Mouse (Mus musculus): Measurements from ENCODE around the gene Zfp978. TPM values are rescaled to one million over a fixed set of nuclear protein-coding genes. Genes with fewer than 3 reads are reported as not detected.
"Not testable (repeated sequence)": the region's sequence is repeated elsewhere in the genome, so short reads cannot be mapped to it uniquely, and the experiment has no call there.

Zfp978 gene
- total and polyA plus RNA-seq, 3 experiments = 0.60 TPM; not detected in 2

DNA sequence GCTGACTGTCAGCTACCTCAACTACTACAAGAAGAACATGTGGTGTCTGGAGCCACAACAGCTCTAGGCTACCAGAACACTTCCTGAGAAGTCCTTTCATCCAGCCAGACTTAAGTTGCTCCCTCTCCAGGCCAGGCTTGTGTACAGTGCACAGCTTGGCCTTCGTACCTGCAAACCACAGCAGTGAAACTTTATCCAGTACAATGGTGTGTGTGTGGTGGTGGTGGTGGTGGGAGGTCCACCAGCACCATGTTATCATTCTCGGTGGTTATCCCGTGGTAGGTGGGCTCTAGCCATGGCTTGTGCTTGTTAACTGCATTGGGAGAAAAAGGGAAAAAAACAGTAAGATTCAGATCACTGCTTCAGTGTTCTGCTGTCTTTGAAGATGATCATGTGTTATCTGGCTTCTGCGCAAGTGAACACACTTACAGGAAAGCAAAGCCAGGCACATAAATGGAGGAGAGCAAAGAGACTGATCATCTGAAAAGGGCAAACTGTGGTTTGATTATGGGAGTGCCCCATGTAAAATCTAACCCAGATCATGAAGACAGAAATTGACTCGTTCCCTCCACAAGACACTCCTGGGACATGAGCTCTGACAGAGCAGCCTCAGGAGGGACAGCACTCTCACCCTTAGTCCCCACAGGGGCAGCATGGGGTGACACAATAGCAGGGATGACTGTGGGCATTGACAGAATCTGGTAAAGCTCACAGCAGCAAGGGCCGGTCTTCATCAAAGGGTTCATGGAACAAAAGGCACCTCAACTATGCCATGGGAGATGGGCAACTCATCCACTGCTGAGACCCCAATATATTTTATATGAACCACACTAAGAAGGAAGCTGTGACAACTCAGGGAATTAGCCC lies 17.8 kb upstream of the Zfp978 start:
- H3K4me3 ChIP-seq (ENCODE audit: low read depth, low read length); DNase-seq (ENCODE audit: low spot score); H3K4me1 ChIP-seq (ENCODE audit: insufficient read depth, low read depth, low read length); H3K27me3 ChIP-seq (ENCODE audit: insufficient read depth, low read length); H3K36me3 ChIP-seq (replicated peaks): not testable (repeated sequence)
- peaks cover 23% of the 10 kb centered on the region for H3K9me3 ChIP-seq (replicated peaks)
- peak; percentile 49 for ATAC-seq (ENCODE audit: extremely low read depth, insufficient number of reproducible peaks, low FRiP score, poor library complexity, severe bottlenecking)

GRCm38 (mm10) chr4:147345061-147345554 lies 16.0 kb upstream of the Zfp978 start:
- not testable (repeated sequence) for H3K4me1 ChIP-seq (ENCODE audit: insufficient read depth, low read depth, low read length); H3K27me3 ChIP-seq (ENCODE audit: insufficient read depth, low read length); H3K4me3 ChIP-seq (ENCODE audit: low read depth, low read length); ATAC-seq (ENCODE audit: extremely low read depth, insufficient number of reproducible peaks, low FRiP score, poor library complexity, severe bottlenecking); H3K36me3 ChIP-seq (replicated peaks); DNase-seq (ENCODE audit: low spot score)
- peaks cover 26% of the 10 kb centered on the region for H3K9me3 ChIP-seq (replicated peaks)

GRCm38 (mm10) chr4:147346361-147347035 lies 14.6 kb upstream of the Zfp978 start:
- H3K36me3 ChIP-seq (replicated peaks); H3K27me3 ChIP-seq (ENCODE audit: insufficient read depth, low read length); H3K4me3 ChIP-seq (ENCODE audit: low read depth, low read length); H3K4me1 ChIP-seq (ENCODE audit: insufficient read depth, low read depth, low read length); DNase-seq (ENCODE audit: low spot score); ATAC-seq (ENCODE audit: extremely low read depth, insufficient number of reproducible peaks, low FRiP score, poor library complexity, severe bottlenecking): not testable (repeated sequence)
- H3K9me3 ChIP-seq (replicated peaks) = peaks cover 28% of the 10 kb centered on the region

GRCm38 (mm10) chr4:147347300-147347699 lies 13.8 kb upstream of the Zfp978 start:
- DNase-seq (ENCODE audit: low spot score); H3K4me1 ChIP-seq (ENCODE audit: insufficient read depth, low read depth, low read length); H3K27me3 ChIP-seq (ENCODE audit: insufficient read depth, low read length); H3K36me3 ChIP-seq (replicated peaks); H3K4me3 ChIP-seq (ENCODE audit: low read depth, low read length); ATAC-seq (ENCODE audit: extremely low read depth, insufficient number of reproducible peaks, low FRiP score, poor library complexity, severe bottlenecking): not testable (repeated sequence)
- peaks cover 28% of the 10 kb centered on the region for H3K9me3 ChIP-seq (replicated peaks)

DNA sequence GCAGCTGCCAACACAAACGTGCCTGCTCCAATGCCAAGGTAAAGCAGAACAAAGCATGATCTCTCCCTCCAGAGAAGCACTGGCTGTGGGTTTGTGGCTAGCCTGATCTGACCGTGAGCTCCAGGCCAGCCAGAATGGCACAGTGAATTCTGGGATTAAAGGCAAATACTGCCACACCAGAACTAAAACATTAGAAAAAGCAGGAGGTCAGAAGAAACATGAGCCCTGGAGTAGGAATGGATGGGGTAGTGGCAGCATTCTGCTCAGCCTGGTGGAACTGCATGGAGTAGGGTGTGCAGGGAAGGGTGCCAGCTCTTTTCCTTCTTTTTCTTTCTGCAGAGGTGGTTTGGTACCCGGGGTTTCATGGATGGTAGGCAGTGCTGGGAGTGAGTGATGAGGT lies 13.2 kb upstream of the Zfp978 start:
- DNase-seq (ENCODE audit: low spot score); H3K36me3 ChIP-seq (replicated peaks); H3K4me1 ChIP-seq (ENCODE audit: insufficient read depth, low read depth, low read length); H3K27me3 ChIP-seq (ENCODE audit: insufficient read depth, low read length); H3K4me3 ChIP-seq (ENCODE audit: low read depth, low read length); ATAC-seq (ENCODE audit: extremely low read depth, insufficient number of reproducible peaks, low FRiP score, poor library complexity, severe bottlenecking): not testable (repeated sequence)
- H3K9me3 ChIP-seq (replicated peaks) = peaks cover 29% of the 10 kb centered on the region

DNA sequence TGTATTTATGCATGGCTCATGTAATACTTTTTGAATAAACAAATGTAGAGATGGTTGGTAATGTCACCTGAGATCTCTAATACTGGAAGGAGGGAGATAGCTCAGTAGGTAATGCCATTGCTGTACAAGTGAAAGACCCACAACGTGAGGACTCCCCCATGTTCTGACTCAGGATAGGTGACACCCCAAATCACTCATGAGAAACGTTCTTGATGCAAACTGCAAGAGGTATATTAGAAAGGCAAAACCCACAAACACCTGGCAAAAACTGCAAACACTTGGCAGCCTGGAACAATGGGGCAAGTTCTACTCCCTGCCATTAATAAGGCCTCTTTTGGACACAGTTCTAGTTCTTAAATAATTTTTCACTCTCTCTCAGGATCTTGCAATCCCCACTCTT lies 12.7 kb upstream of the Zfp978 start:
- H3K27me3 ChIP-seq (ENCODE audit: insufficient read depth, low read length); H3K36me3 ChIP-seq (replicated peaks); H3K4me3 ChIP-seq (ENCODE audit: low read depth, low read length); ATAC-seq (ENCODE audit: extremely low read depth, insufficient number of reproducible peaks, low FRiP score, poor library complexity, severe bottlenecking); H3K4me1 ChIP-seq (ENCODE audit: insufficient read depth, low read depth, low read length); DNase-seq (ENCODE audit: low spot score): not testable (repeated sequence)
- peaks cover 26% of the 10 kb centered on the region for H3K9me3 ChIP-seq (replicated peaks)

DNA sequence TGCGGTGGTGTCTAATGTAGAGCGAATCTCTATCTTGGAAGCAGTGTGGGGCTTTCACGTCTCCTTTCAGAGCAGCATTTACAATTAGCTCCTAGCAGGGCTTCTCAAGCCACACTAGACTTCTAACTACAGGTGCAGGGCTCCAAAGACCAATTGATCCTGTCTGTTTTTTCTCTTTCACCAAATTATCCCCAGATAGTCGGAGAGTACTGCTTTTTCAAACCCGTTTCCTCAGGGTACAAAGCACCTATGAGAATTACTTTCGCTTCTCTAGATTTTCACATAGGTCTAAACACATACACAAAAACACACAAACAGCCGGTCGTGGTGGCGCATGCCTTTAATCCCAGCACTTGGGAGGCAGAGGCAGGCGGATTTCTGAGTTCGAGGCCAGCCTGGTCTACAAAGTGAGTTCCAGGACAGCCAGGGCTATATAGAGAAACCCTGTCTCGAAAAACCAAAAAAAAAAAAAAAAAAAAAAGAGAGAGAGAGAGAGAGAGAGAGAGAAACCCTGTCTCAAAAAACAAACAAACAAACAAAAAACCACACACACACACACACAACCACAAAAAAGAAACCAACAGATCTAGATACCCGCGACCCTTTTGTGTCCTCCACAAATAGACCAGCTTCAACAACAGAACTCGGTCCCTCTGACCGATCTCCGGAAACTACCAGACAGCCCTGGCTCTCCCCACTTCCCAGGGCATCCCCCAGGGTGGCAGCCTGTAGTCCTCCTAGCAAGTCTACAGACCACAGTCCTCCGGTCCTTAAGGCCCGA lies 12.0 kb upstream of the Zfp978 start:
- H3K4me3 ChIP-seq (ENCODE audit: low read depth, low read length); DNase-seq (ENCODE audit: low spot score); ATAC-seq (ENCODE audit: extremely low read depth, insufficient number of reproducible peaks, low FRiP score, poor library complexity, severe bottlenecking); H3K27me3 ChIP-seq (ENCODE audit: insufficient read depth, low read length); H3K4me1 ChIP-seq (ENCODE audit: insufficient read depth, low read depth, low read length); H3K36me3 ChIP-seq (replicated peaks): not testable (repeated sequence)
- H3K9me3 ChIP-seq (replicated peaks) = peaks cover 23% of the 10 kb centered on the region

DNA sequence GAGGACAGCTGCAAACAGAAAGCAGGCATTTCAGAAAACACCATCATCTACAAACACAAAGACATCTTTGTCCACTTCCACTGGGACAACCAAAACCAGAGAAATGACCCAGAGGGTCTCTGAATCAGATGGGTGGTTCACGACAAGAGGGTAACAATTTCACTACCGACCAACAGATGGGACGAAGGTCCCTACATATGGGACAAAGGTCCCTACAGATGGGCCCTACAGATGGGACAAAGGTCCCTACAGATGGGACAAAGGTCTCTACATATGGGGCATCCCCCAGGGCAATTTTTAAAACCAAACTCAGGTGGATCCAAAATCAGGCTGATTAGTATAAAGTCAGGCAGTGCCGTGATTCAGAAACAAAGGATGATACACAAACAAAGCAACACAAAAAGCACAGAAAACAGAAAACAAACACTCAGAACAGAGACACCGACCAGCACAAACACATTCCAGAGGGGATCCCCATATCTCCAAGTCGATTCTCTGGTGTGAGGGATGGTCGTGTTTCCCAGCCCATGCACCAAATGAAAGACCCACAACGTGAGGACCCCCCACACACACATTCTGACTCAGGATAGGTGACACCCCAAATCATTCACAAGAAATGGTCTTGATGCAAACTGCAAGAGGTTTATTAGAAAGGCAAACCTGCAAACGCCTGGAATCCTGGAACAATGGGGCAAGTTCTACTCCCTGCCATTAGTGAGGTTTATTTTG lies 11.3 kb upstream of the Zfp978 start:
- H3K27me3 ChIP-seq (ENCODE audit: insufficient read depth, low read length); H3K4me1 ChIP-seq (ENCODE audit: insufficient read depth, low read depth, low read length); H3K36me3 ChIP-seq (replicated peaks); DNase-seq (ENCODE audit: low spot score); H3K4me3 ChIP-seq (ENCODE audit: low read depth, low read length): not testable (repeated sequence)
- ATAC-seq (ENCODE audit: extremely low read depth, insufficient number of reproducible peaks, low FRiP score, poor library complexity, severe bottlenecking) = 0 out of 2 replicates have a peak, but pooled peaks have one; percentile 15
- H3K9me3 ChIP-seq (replicated peaks) = peaks cover 23% of the 10 kb centered on the region

- H3K9me3 ChIP-seq (replicated peaks) = peaks cover 23% of the 10 kb centered on the region
- H3K4me1 ChIP-seq (ENCODE audit: insufficient read depth, low read depth, low read length); H3K27me3 ChIP-seq (ENCODE audit: insufficient read depth, low read length); ATAC-seq (ENCODE audit: extremely low read depth, insufficient number of reproducible peaks, low FRiP score, poor library complexity, severe bottlenecking); DNase-seq (ENCODE audit: low spot score); H3K36me3 ChIP-seq (replicated peaks); H3K4me3 ChIP-seq (ENCODE audit: low read depth, low read length): not testable (repeated sequence)
These were observed 10.6 kb upstream of the Zfp978 start for GRCm38 (mm10) chr4:147350541-147350940.

- H3K27me3 ChIP-seq (ENCODE audit: insufficient read depth, low read length); H3K4me3 ChIP-seq (ENCODE audit: low read depth, low read length); H3K4me1 ChIP-seq (ENCODE audit: insufficient read depth, low read depth, low read length); H3K36me3 ChIP-seq (replicated peaks); ATAC-seq (ENCODE audit: extremely low read depth, insufficient number of reproducible peaks, low FRiP score, poor library complexity, severe bottlenecking); DNase-seq (ENCODE audit: low spot score): not testable (repeated sequence)
- peaks cover 21% of the 10 kb centered on the region for H3K9me3 ChIP-seq (replicated peaks)
These were observed 9.6 kb upstream of the Zfp978 start for GRCm38 (mm10) chr4:147351376-147351980.

Measured in G1E (cell line).